Mouse (Mus musculus): ENCODE measurements at regions not wholly inside any gene's neighbourhood (a gene's known extent, or its start where the extent isn't known, plus 50 kb on each side); places are given as distances from the start of the nearest gene placed in this dataset.
"Not testable (repeated sequence)": the region's sequence is repeated elsewhere in the genome, so short reads cannot be mapped to it uniquely, and the experiment has no call there.

DNA sequence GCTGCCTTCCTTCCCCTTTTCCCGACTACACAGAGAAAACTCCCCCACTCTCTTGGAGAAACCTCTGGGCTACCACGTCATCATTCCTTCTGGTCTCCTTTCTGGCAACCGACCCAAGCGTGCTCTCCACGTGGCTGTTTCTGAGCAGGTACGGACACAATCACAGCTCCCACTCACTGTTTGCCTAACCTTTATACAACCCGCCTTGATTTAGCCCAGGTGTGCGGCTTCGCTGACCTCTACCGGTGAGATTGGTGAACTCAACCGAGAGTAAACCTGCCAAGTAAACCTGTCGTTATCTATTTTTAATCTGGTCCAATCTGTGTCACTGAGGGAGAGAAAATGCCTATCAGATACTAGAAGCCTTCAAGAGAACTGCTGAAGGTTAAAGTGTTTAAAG, 142.7 kb upstream of the Gnai1 start:
- no peaks in the 10 kb centered on the region for H3K27me3 ChIP-seq
- H3K4me2 ChIP-seq: no peak overlapping the region
- no peaks in the 10 kb centered on the region for H3K36me3 ChIP-seq
- ATAC-seq (ENCODE audit: low read depth): no peak
- no peaks in the 10 kb centered on the region for H3K4me1 ChIP-seq (replicated peaks)
- no peak overlapping the region for H3K27ac ChIP-seq (replicated peaks)
- WGBS: 32% methylated on average over 12 of the region's 12 CpGs
- H3K9me3 ChIP-seq: no peaks in the 10 kb centered on the region
- H3K9ac ChIP-seq: no peak overlapping the region
- H3K4me3 ChIP-seq: no peak overlapping the region

DNA sequence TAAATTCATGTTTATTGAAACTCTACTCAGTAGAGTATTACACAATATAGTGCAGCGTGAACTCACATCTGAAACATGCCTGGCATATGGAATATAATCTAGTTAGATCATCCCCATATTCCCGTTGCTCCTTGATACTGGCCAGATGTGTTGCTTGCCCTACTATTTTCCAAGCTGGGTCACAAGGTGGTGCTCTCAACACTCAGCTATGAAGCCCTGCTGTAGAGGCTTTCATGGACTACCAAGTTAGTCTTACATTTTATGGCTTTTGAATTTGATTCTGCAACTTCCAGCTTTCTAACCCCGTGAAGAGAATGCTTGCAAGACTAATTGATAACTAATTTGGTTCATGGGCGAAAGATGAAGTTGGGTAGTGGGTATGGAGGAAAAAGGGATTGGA, 134.2 kb upstream of the Gnai1 start:
- no peak overlapping the region for H3K4me2 ChIP-seq
- no peak for ATAC-seq (ENCODE audit: low read depth)
- no peaks in the 10 kb centered on the region for H3K9me3 ChIP-seq
- no peak overlapping the region for H3K9ac ChIP-seq
- no peaks in the 10 kb centered on the region for H3K4me1 ChIP-seq (replicated peaks)
- no peak overlapping the region for H3K4me3 ChIP-seq
- no peaks in the 10 kb centered on the region for H3K36me3 ChIP-seq
- WGBS: 83% methylated on average over 4 of the region's 4 CpGs
- H3K27ac ChIP-seq (replicated peaks): no peak overlapping the region
- no peaks in the 10 kb centered on the region for H3K27me3 ChIP-seq

DNA sequence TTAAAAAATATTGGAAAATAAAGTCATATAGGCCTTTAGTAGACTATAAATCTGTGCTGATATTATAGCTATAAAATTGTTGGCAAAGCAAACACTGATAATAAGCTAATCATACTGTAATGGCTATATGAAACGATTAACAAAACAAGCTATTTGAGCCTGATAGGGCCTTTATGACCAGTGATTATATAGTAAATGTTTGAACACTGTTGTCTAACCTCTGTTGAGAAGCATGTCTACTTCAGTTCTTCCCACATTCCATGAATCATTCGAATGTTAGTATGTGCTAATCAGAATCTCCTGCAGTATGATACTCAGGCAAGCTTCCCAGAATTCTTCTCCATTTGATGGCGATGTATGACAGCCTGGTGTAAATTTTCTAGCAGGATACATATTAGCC, 129.6 kb upstream of the Gnai1 start:
- no peak overlapping the region for H3K4me2 ChIP-seq
- H3K4me1 ChIP-seq (replicated peaks): no peaks in the 10 kb centered on the region
- WGBS: 82% methylated on average over 3 of the region's 3 CpGs
- no peaks in the 10 kb centered on the region for H3K9me3 ChIP-seq
- H3K36me3 ChIP-seq: no peaks in the 10 kb centered on the region
- no peak overlapping the region for H3K4me3 ChIP-seq
- H3K27ac ChIP-seq (replicated peaks): no peak overlapping the region
- ATAC-seq (ENCODE audit: low read depth): no peak
- no peak overlapping the region for H3K9ac ChIP-seq
- H3K27me3 ChIP-seq: no peaks in the 10 kb centered on the region

DNA sequence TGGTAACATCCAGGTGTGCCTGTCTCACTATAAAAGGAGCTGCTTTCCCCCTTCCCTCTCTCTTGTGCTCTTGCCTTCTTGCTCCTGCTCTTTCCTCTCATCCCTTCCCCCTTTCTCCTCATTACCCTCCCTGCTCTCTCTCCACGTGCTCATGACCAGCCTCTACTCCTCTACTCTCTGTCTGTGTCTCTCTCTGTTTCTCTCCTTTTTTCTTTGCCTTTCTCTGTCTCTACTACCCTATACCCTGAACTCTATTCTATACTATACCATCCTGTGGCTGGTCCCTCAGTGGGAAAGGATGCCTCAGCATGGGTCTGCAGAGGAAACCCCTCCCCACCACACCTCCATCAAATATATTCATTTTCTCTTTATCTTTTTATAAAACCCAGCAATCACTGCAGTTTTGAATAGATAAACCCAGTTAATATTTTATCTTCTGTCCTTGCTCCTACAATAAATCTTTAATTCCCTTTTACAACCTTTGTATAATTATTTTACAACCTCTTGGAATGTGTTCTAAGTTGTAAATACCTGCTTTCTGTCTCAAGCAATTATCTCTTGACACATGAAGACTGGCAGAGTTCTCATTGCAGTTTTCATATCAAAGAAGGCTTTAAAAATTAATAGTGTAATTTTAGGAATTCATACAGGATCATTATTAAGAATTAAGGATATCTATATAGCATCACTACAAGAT, 127.1 kb upstream of the Gnai1 start:
- ATAC-seq (ENCODE audit: low read depth): no peak
- H3K4me2 ChIP-seq: no peak overlapping the region
- no peaks in the 10 kb centered on the region for H3K36me3 ChIP-seq
- H3K27me3 ChIP-seq: no peaks in the 10 kb centered on the region
- H3K9me3 ChIP-seq: no peaks in the 10 kb centered on the region
- H3K9ac ChIP-seq: no peak overlapping the region
- H3K4me3 ChIP-seq: no peak overlapping the region
- H3K27ac ChIP-seq (replicated peaks): no peak overlapping the region
- WGBS: 14% methylated on average over 1 of the region's 1 CpGs
- H3K4me1 ChIP-seq (replicated peaks): no peaks in the 10 kb centered on the region

DNA sequence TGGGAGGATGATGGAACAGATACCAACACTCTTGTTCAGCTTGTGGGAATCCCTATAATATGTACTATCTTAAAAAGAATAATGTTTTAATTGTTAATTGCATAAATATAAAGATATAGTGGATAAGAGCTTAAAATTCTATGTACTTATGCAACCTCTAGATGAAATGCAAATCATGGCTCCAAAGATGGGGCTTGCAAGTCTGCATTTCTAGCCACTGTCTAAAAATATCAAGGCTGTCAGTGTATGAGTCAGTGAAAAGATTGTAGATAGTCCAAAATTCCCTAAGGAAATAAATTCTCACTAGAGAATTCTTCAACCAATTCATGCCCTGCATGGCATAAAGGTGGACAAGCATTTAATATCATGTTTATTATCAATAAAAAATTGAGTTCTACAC, 124.2 kb upstream of the Gnai1 start:
- Histone ChIP-seq H3K4me3 (no peak overlapping the region), H3K9me3 (no peaks in the 10 kb centered on the region), H3K27ac (replicated peaks) (no peak overlapping the region), H3K36me3 (no peaks in the 10 kb centered on the region), H3K4me2 (no peak overlapping the region), H3K4me1 (replicated peaks) (no peaks in the 10 kb centered on the region), H3K9ac (no peak overlapping the region), H3K27me3 (no peaks in the 10 kb centered on the region)
- no peak for ATAC-seq (ENCODE audit: low read depth)

DNA sequence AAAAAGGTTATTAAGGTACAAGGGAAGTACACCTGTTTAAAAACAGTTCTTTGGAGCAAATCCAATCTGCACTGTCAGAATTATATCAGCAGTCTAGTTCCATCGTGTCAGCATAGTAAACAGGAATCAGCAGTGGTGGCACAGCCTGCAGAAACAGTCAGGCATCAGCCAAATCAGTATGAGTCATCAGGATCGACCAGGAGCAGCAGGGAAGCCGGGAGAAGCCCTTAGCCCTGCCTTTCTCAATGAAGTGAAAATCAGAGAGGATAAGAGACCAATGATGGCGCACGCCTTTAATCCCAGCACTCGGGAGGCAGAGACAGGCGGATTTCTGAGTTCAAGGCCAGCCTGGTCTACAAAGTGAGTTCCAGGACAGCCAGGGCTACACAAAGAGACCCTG, 118.3 kb upstream of the Gnai1 start:
- 84% methylated on average over 7 of the region's 7 CpGs for WGBS
- no peak for ATAC-seq (ENCODE audit: low read depth)
- H3K9me3 ChIP-seq: no peaks in the 10 kb centered on the region

DNA sequence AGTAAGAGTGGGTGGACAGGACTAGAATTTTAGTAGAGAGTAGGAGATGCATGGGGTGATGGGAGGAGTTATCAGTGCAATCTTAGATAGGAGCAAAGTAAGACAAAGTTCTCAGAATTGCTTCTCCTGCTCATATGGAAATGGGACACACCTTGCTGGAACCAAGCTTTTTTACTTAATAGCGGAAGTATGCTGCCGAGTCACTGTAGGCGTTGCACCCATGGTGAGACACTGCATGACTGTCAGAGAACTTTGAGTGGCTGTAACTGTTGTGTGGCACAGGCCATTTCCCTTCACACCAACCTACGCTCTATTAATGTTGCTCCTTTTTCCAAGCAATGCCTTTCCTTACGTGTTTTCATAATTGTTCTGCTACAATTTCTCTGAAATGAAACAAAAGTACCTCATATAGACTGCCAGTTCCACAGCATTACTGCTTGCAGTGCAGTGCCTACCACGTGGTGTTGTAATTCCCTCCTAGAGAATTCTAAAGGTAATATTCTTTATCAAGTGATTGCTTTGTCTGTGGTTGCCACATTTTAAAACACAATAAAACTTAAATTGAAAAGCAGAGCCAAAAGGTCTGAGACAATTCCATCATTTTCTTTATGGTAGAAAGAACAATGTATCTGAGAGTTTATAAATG, 117.3 kb upstream of the Gnai1 start:
- no peak for ATAC-seq (ENCODE audit: low read depth)

More for the DNA sequence above, 118.3 kb upstream of the Gnai1 start:
- Histone ChIP-seq H3K9ac (no peak overlapping the region), H3K36me3 (no peaks in the 10 kb centered on the region), H3K27ac (replicated peaks) (no peak overlapping the region), H3K4me1 (replicated peaks) (no peaks in the 10 kb centered on the region), H3K4me3 (no peak overlapping the region), H3K4me2 (no peak overlapping the region), H3K27me3 (no peaks in the 10 kb centered on the region)

DNA sequence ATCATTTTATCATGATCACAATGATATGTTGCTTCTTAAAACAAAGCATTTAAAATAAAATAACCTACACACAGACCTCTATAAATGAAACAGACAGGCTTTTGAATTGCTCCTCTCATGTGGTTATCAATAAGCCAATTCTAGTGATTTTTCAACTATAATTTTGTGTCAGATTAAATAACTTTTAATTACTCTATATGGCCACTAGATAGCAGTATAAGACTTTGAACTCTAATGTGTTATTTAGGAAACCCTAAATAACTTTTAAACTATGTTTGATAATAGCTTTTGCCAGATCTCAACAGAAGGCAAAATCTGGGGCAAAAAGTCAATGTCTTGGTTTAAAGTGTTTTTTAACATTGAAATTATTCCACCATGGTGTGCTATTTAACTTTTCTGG, 112.0 kb upstream of the Gnai1 start:
- Histone ChIP-seq H3K4me3 (no peak overlapping the region), H3K27ac (replicated peaks) (no peak overlapping the region), H3K9me3 (no peaks in the 10 kb centered on the region), H3K27me3 (no peaks in the 10 kb centered on the region), H3K4me2 (no peak overlapping the region), H3K36me3 (no peaks in the 10 kb centered on the region), H3K9ac (no peak overlapping the region), H3K4me1 (replicated peaks) (no peaks in the 10 kb centered on the region)
- ATAC-seq (ENCODE audit: low read depth): no peak

More for the DNA sequence above, 117.3 kb upstream of the Gnai1 start:
- Histone ChIP-seq H3K36me3 (no peaks in the 10 kb centered on the region), H3K27ac (replicated peaks) (no peak overlapping the region), H3K4me3 (no peak overlapping the region), H3K4me2 (no peak overlapping the region), H3K9ac (no peak overlapping the region), H3K4me1 (replicated peaks) (no peaks in the 10 kb centered on the region), H3K27me3 (no peaks in the 10 kb centered on the region), H3K9me3 (no peaks in the 10 kb centered on the region)
- 86% methylated on average over 6 of the region's 6 CpGs for WGBS

- WGBS: 67% methylated on average over 1 of the region's 1 CpGs
- H3K9ac ChIP-seq: no peak overlapping the region
- no peak for ATAC-seq (ENCODE audit: low read depth)
- H3K4me3 ChIP-seq: no peak overlapping the region
- H3K4me2 ChIP-seq: no peak overlapping the region
- H3K27me3 ChIP-seq: no peaks in the 10 kb centered on the region
- H3K9me3 ChIP-seq: no peaks in the 10 kb centered on the region
- H3K27ac ChIP-seq (replicated peaks): no peak overlapping the region
- no peaks in the 10 kb centered on the region for H3K4me1 ChIP-seq (replicated peaks)
- H3K36me3 ChIP-seq: no peaks in the 10 kb centered on the region
Measured at GRCm38 (mm10) chr5:18457771-18458170, 97.6 kb upstream of the Gnai1 start.

- Histone ChIP-seq H3K9ac (no peak overlapping the region), H3K36me3 (no peaks in the 10 kb centered on the region), H3K4me1 (replicated peaks) (no peaks in the 10 kb centered on the region), H3K27me3 (no peaks in the 10 kb centered on the region), H3K9me3 (no peaks in the 10 kb centered on the region), H3K27ac (replicated peaks) (no peak overlapping the region), H3K4me3 (no peak overlapping the region), H3K4me2 (no peak overlapping the region)
- 89% methylated on average over 1 of the region's 1 CpGs for WGBS
- no peak for ATAC-seq (ENCODE audit: low read depth)
Measured at GRCm38 (mm10) chr5:18456196-18456595, 96.0 kb upstream of the Gnai1 start.

DNA sequence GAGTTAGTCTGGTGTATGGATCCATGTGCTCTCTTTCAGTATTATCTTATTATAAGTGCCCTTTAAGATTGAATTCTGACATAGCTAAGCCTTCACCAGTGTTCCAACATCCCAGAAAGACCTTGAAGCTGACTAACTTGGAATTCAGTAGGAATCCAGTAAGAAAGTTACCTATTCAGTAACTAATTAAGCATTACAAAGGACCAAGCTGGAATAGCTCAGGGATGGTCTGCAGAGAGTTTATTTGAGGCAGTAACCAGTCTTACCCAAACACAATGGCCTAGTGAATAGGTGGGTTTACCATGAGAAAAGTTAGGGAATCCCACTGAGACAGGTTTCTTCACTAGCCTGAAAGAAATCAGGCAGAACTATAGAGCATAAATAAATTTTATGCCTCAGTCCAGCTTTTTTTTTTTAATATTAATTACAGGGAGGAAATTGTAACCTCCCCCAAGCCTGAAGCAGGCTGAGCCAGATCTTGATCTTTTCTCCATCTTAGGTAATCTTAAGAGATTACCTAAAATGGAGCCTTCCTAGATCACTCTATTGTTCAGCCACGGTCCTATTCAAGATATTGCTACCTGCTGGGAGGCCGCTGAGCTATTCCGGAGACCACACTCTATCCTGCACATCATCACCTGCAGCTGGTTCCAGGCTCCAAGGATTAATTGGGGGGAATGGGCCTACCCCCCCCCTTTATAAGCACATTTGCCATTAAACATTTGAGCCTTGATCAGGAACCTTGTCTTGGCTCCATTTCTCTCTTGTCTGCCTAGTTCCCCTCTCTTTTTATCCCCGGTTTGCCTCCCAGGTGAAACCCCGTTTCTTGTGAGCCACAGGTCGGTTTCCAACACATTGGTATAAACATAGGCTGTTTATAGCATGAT, 93.0 kb upstream of the Gnai1 start:
- H3K27ac ChIP-seq (replicated peaks); ATAC-seq (ENCODE audit: low read depth); H3K27me3 ChIP-seq; H3K9ac ChIP-seq; H3K36me3 ChIP-seq; H3K9me3 ChIP-seq; H3K4me3 ChIP-seq; H3K4me1 ChIP-seq (replicated peaks); H3K4me2 ChIP-seq: not testable (repeated sequence)
- WGBS: 68% methylated on average over 6 of the region's 6 CpGs

- no peaks in the 10 kb centered on the region for H3K27me3 ChIP-seq
- no peaks in the 10 kb centered on the region for H3K9me3 ChIP-seq
- H3K4me2 ChIP-seq: no peak overlapping the region
- no peaks in the 10 kb centered on the region for H3K36me3 ChIP-seq
- WGBS: 95% methylated on average over 3 of the region's 3 CpGs
- H3K9ac ChIP-seq: no peak overlapping the region
- ATAC-seq (ENCODE audit: low read depth): no peak
- H3K4me3 ChIP-seq: no peak overlapping the region
- no peaks in the 10 kb centered on the region for H3K4me1 ChIP-seq (replicated peaks)
- no peak overlapping the region for H3K27ac ChIP-seq (replicated peaks)
Measured at GRCm38 (mm10) chr5:18449261-18449660, 89.1 kb upstream of the Gnai1 start.
